Mouse (Mus musculus) gastrocnemius, postnatal 4 days (tissue): ENCODE data around the gene Parp16. TPM values are rescaled to one million over a fixed set of nuclear protein-coding genes. Genes with fewer than 3 reads are reported as not detected.
"Not testable (repeated sequence)": the region's sequence is repeated elsewhere in the genome, so short reads cannot be mapped to it uniquely, and the experiment has no call there.

ENCODE experiments used
- DNase-seq, 2 experiments: peaks; one replicate each; pipeline ENCODE4 v3.0.0; 2021 to 2022; ENCODE audit warnings: low spot score in 2 of 2, mixed read lengths in 2 of 2
- total RNA-seq, 2 experiments: library from RNA; stranded (reverse); gene quantifications; 2 replicates each; pipeline ENCODE4 v1.2.3; 2021

Parp16 gene
- total RNA-seq, 2 experiments from 2014 or later, result 8.3 to 9.1 TPM

GRCm38 (mm10) chr9:65239731-65240130, 44.6 kb downstream of the Parp16 start:
- no peak for DNase-seq

- DNase-seq, result no peak
These were observed 45.4 kb downstream of the Parp16 start for GRCm38 (mm10) chr9:65240587-65240986.

GRCm38 (mm10) chr9:65241973-65242372, 46.8 kb downstream of the Parp16 start:
- no peak for DNase-seq

- peak in 1 of 2 experiments; percentile 29 for DNase-seq
These were observed 48.1 kb downstream of the Parp16 start for GRCm38 (mm10) chr9:65243249-65243648.

- no peak for DNase-seq
These were observed 49.1 kb downstream of the Parp16 start for GRCm38 (mm10) chr9:65244036-65244806.

GRCm38 (mm10) chr9:65247502-65248376, 52.6 kb downstream of the Parp16 start:
- peak in 1 of 2 experiments; percentile 36 for DNase-seq

- DNase-seq, result no peak
These were observed 53.2 kb downstream of the Parp16 start for GRCm38 (mm10) chr9:65248377-65248690.

- DNase-seq, result peak in 1 of 2 experiments; percentile 60
These were observed 56.9 kb downstream of the Parp16 start for GRCm38 (mm10) chr9:65252026-65252425.

GRCm38 (mm10) chr9:65255906-65256600, 60.9 kb downstream of the Parp16 start:
- no peak for DNase-seq

GRCm38 (mm10) chr9:65257218-65257910, 62.2 kb downstream of the Parp16 start:
- no peak for DNase-seq

GRCm38 (mm10) chr9:65259366-65259765, 64.2 kb downstream of the Parp16 start:
- DNase-seq, result no peak

GRCm38 (mm10) chr9:65261591-65262230, 66.6 kb downstream of the Parp16 start:
- DNase-seq, result peak in 1 of 2 experiments; percentile 58

- DNase-seq, result no peak
These were observed 67.5 kb downstream of the Parp16 start for GRCm38 (mm10) chr9:65262641-65263120.

- peak; percentile 37 to 70 for DNase-seq
These were observed 69.8 kb downstream of the Parp16 start, which contains the start of gene Cilp for GRCm38 (mm10) chr9:65264959-65265358. Cilp (plus strand) TSS chr9:65265180.

- DNase-seq, result no peak
These were observed 72.8 kb downstream of the Parp16 start for GRCm38 (mm10) chr9:65267742-65268515.

GRCm38 (mm10) chr9:65273048-65273809, 78.1 kb downstream of the Parp16 start:
- DNase-seq, result no peak

GRCm38 (mm10) chr9:65273873-65274272, 78.7 kb downstream of the Parp16 start:
- DNase-seq, result no peak

GRCm38 (mm10) chr9:65274851-65275250, 79.7 kb downstream of the Parp16 start:
- not testable (repeated sequence) for DNase-seq
